Mouse (Mus musculus): Measurements from ENCODE around the gene Gm43720. TPM values are rescaled to one million over a fixed set of nuclear protein-coding genes. Genes with fewer than 3 reads are reported as not detected.

Gm43720 gene
- under 1 TPM in 1 of 2 experiments, not detected in 1; 0.01 TPM for polyA plus RNA-seq (2012; fragmentation: generic; extraction: Trizol)

DNA sequence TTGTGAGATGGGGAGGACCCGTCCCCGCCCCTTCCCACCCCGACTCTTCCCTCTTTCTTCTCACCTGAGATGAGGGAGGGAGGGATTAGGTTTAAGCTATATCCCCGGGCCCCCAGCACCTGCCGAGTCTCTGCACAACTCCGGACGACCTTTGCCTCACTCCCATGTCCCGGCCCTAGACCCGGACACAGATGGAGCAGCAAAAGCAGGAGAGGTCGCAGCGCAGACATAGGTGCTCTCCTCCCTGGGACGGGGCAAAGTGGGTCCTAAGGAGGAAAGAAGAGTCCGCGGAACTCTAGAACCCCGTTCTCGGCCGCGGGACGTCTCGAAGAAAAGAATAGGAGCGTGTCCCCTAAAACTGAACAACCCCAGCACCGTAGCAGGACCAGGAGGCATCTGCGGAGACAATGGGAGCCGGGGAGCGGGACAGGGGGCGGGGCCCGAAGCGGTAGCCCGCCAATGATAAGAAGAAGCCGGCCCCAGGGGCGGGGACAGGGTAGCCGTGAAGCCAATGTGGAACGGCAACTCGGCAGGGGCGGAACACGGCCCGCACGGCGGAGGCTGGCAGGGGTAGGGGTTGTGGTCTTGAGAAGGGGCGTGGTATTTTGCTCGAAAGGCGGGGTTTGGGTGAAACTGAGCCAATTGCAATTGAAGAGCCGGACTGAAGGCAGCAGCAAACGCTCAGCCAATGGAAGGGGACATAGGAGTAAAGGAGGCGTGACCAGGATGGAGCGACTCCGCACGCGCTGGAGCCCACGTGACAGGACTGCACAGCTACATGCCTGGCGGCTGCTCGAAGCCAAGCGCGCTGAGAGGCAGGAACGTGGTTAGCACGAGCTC, at the start of gene Gm43720, which contains the start of the genes Gpc2 and Stag3:
Gm43720 (minus strand) TSS at position 374 of the 840 bp plus-strand sequence.
Gpc2 (minus strand) TSS at position 421 of the 840 bp plus-strand sequence.
Stag3 (plus strand) TSS at position 656 of the 840 bp plus-strand sequence.

DNA sequence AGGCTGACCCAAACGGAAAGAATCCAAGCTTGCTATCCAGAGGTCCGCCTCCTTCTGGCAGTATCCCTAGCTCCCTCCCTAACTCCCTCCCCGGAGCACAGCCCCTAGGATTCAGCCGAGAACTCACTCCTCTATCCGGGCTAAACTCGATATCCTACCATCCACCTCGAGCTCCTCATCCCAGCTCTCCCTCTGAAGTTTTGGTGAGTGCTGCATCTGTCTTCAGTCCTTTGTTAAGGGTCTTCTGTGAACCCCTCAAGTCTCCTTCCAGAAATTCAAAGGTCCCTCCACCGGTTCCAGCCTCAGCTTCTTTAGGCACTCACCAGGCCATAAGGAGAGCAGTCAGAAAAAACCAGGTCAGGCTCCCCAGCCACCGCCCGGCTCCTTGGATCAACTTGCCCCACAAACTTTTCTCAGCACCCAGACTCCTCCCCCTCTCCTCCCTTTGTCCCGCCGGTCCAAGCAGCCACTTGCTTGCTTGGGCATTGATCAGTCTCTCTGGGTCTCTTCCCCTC, 7.3 kb downstream of the Gm43720 start, which contains the start of gene Gal3st4:
Gal3st4 (minus strand) TSS at position 432 of the 515 bp plus-strand sequence.

DNA sequence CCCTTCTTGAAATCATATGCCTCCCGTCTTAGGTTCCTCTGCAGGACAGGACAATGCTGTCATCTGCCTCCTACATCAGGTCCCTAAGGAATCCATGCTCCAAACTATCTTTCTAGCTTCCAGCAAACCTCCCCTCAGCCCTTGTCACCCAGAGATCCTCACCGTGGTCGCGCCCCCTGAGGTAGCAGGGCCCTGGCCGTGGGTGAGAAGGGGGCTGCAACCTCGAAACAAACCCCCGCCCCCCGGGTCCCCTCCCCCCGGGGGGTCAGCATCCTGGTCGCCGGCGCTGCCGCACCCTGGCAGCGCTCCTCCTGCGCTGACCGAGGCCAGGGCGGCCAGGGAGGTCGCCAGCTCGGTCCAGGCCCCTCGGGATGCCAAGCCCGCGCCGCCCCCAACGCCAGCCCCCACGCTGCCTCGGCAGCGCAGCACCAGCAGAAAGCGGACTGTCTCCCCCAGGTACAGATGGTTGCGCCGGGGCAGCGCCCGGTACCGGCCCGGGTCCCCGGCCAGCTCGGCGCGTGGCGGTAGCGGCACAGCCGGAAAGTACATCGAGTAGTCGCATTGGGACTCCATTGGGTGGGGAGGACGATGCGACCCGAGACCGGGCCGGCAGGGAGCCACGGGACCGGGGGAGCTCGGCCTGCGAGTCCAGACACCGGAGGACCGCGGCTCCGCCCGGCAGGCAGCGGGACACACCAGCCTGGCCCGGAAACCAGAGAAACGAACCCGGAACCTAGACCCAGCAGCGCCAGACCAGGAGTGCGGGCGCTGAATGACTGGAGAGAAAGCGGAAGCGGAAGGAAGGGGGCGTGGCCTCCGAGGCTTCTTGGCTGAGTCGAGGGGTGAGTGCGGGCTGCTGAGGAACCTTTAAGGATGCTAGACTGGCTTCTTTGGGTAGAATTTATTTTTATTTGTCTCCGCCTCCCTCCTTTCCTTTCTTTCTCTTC, 16.2 kb downstream of the Gm43720 start, which contains the start of gene BC037034:
BC037034 (minus strand) TSS at position 774 of the 947 bp plus-strand sequence.

DNA sequence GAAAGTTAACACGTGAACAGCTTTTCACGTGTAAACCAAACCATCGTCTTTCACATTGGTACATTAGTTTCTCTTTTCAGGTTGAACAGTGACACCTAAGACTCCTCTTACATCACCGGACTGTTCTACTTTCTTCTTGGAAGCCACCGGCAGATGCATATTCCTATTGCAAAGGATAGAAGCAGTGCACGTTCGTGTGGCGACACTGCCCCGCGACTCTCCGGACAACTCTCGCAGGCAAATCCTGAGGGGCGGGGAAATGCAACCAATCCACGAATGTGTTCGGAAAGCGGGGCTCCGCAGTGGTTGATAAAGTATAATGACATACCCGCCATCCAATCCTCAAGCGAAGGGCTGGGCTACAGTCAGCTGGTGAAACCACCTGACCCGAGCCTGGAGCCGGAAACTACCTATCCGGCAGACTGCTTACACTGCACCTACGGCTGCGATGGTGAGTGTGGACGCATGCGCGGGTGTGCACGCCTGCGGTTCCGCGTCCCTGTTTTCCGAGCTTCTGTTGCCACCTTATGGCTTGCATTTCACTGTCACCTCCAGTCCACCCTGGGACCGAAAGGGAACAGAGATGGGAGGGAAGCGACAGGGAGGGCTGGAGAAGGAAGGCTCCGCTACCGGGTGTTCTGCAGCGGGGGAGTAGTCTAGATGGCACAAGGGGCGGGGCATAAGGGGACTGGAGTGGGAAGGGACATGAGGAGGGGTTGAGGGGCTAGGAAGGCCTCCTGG, 24.2 kb downstream of the Gm43720 start, which contains the start of gene Lamtor4:
Lamtor4 (plus strand) TSS at position 130 of the 741 bp plus-strand sequence.

DNA sequence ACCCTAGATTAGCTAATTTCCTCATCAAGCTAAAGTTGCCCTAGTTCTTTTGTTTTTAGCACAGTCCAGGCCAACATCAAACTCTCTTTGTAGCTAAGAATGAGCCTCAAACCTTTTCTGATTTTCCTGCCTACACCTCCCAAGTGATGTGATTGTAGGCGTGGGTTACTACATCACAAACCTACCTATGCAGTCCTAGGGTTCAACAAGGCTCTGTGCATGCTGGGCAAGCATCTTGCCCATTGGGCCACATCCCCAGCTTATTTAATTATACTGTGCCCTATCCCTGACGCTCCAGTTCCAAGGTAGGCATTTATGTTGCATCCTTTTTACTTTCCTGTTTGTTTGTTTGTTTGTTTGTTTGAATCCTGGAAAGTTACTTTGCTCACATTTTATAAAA, 54.1 kb downstream of the Gm43720 start, which contains the start of gene Nxpe5:
Nxpe5 (plus strand) TSS at position 199 of the 400 bp plus-strand sequence.

Other genes starting within 250 kb of the Gm43720 start
- not detected for gene Smok3c, start 226.8 kb downstream of the Gm43720 start, polyA plus RNA-seq (2012; fragmentation: generic; extraction: Trizol)
- 1 to 10 TPM in 1 of 2 experiments, under 1 TPM in 1; 0.23 to 4.5 TPM for gene Zkscan1, start 194.9 kb downstream of the Gm43720 start, polyA plus RNA-seq (2012; fragmentation: generic; extraction: Trizol)
- gene Zscan21, start 163.1 kb downstream of the Gm43720 start, polyA plus RNA-seq (2012; fragmentation: generic; extraction: Trizol): 10 to 100 TPM in 1 of 2 experiments, 1 to 10 TPM in 1; 1.8 to 19.0 TPM
- 1 to 10 TPM in 1 of 2 experiments, under 1 TPM in 1; 0.56 to 3.5 TPM for gene Zfp113, start 124.2 kb downstream of the Gm43720 start, polyA plus RNA-seq (2012; fragmentation: generic; extraction: Trizol)
- 100 to 1,000 TPM; 170 to 230 TPM for gene Cops6, start 118.9 kb downstream of the Gm43720 start, polyA plus RNA-seq (2012; fragmentation: generic; extraction: Trizol)
- 10 to 100 TPM in 1 of 2 experiments, 1 to 10 TPM in 1; 6.1 to 21.4 TPM for gene Ap4m1, start 108.0 kb downstream of the Gm43720 start, polyA plus RNA-seq (2012; fragmentation: generic; extraction: Trizol)
- gene Mcm7, start 107.5 kb downstream of the Gm43720 start, polyA plus RNA-seq (2012; fragmentation: generic; extraction: Trizol): 100 to 1,000 TPM in 1 of 2 experiments, 10 to 100 TPM in 1; 61.2 to 191 TPM
- 10 to 100 TPM; 25.1 to 32.8 TPM for gene Taf6, start 92.5 kb downstream of the Gm43720 start, polyA plus RNA-seq (2012; fragmentation: generic; extraction: Trizol)
- 10 to 100 TPM in 1 of 2 experiments, 1 to 10 TPM in 1; 3.2 to 41.2 TPM for gene Cnpy4, start 92.5 kb downstream of the Gm43720 start, polyA plus RNA-seq (2012; fragmentation: generic; extraction: Trizol)
- gene Mblac1, start 85.6 kb downstream of the Gm43720 start, polyA plus RNA-seq (2012; fragmentation: generic; extraction: Trizol): 1 to 10 TPM in 1 of 2 experiments, under 1 TPM in 1; 0.83 to 3.0 TPM
- gene Nxpe5, start 54.1 kb downstream of the Gm43720 start, polyA plus RNA-seq (2012; fragmentation: generic; extraction: Trizol): not detected
- gene Lamtor4, start 24.5 kb downstream of the Gm43720 start, polyA plus RNA-seq (2012; fragmentation: generic; extraction: Trizol): 100 to 1,000 TPM in 1 of 2 experiments, 10 to 100 TPM in 1; 81.8 to 128 TPM
- gene BC037034, start 15.9 kb downstream of the Gm43720 start, polyA plus RNA-seq (2012; fragmentation: generic; extraction: Trizol): 10 to 100 TPM in 1 of 2 experiments, 1 to 10 TPM in 1; 2.6 to 12.4 TPM
- gene Gal3st4, start 7.1 kb downstream of the Gm43720 start, polyA plus RNA-seq (2012; fragmentation: generic; extraction: Trizol): under 1 TPM in 1 of 2 experiments, not detected in 1; 0.60 TPM
- gene Gpc2, start within 50 bp of the Gm43720 start, polyA plus RNA-seq (2012; fragmentation: generic; extraction: Trizol): not detected
- gene Stag3, start 282 bp upstream of the Gm43720 start, polyA plus RNA-seq (2012; fragmentation: generic; extraction: Trizol): under 1 TPM in 1 of 2 experiments, not detected in 1; 0.04 TPM
- gene Pvrig, start 62.0 kb upstream of the Gm43720 start, polyA plus RNA-seq (2012; fragmentation: generic; extraction: Trizol): not detected
- gene Zfp157, start 161.5 kb upstream of the Gm43720 start, polyA plus RNA-seq (2012; fragmentation: generic; extraction: Trizol): 1 to 10 TPM in 1 of 2 experiments, under 1 TPM in 1; 0.09 to 2.4 TPM